Mouse (Mus musculus): ENCODE measurements around the gene Gabra1.

Gene Gabra1

DNA sequence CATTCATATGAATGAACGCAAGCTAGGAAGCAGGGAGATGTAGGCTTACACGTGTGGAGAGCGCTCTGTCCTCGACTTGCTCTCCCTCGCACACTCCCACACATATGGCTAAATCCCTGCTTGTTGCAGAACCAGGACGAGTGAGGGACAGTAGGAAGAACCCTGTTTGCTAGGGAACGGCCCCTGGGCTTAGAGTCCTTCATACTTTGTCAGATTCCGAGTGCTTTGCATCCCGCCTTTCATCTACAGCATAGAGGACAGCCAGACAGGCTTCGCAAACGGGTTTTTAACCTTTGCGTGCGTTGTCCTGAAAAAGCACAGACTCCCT is at the start of gene Gabra1:
Gene Gabra1 (minus strand): TSS at position 106 of the 328 bp plus-strand sequence.
- DNase-seq: no peak

- no peak for DNase-seq
These were observed 531 bp downstream of the Gabra1 start for GRCm38 (mm10) chr11:42181973-42182824.

- DNase-seq: no peak
These were observed 1.3 kb downstream of the Gabra1 start for GRCm38 (mm10) chr11:42181426-42181825.

DNA sequence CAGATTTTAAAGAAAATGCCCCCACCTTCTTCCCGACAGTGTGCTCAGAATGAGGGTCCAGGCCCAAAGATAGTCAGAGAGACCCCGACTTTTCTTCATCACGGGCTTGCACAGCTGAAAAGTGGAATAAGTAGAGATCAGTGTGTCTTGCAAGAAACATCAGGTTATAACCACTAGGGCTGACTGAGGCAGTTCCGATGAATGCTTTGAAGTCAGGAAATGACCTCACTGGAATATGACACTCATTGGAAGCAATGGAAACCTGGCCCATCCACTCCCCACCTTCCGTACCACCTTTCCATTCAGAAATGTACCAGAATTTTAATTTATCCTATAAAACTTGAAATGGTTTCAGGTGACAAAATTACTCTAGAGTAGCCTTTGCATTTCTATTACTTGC is 3.2 kb downstream of the Gabra1 start:
- no peak for DNase-seq

GRCm38 (mm10) chr11:42178296-42178695 is 4.4 kb downstream of the Gabra1 start:
- no peak for DNase-seq

DNA sequence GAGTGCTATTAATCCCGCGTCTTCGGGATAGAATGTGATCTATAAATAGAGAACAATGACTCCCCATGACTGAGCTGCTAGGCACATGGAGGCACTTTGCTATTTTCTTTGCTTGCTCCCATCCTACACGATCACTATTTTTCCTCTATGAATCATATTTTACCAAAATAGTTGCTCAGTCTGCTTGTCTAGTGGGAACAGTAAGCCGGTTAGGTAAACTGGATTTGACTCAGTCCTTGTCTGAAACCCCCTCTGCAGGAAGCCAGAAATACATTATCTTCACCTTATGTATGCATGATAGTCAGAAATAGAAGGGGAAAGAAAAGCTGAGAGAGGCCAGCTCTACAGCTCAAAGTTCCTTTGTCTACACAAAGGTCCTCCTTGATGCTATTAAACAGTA is 31.3 kb downstream of the Gabra1 start:
- no peak for DNase-seq

GRCm38 (mm10) chr11:42116931-42117330 is 65.8 kb downstream of the Gabra1 start:
- no peak for DNase-seq

DNA sequence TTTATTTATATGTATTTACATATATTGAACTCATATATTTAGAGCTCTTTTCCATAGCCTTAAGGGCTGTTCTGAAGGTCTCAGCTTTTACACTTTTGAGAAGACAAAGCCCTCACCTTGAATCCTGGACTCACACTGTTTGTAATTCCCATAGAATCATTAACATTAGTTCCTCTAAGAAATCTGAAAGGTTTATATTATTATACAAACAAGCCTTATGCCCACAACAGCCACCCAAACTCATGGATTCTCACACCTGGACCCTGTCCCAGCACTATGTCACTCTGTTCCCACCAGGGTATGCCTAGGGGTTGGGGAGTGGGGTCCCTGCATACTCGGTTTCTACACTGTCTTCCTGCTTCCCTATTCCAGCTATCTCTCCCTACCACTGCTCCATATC is 72.7 kb downstream of the Gabra1 start:
- no peak for DNase-seq

GRCm38 (mm10) chr11:42109627-42110026 is 73.1 kb downstream of the Gabra1 start:
- no peak for DNase-seq

- no peak for DNase-seq
These were observed 87.2 kb downstream of the Gabra1 start for GRCm38 (mm10) chr11:42095556-42095955.

Data from thymus, postnatal 25 days (tissue).